Mouse (Mus musculus) cortical plate, adult 2 months (tissue): ENCODE data around the gene Specc1.

Experiments used
- CTCF ChIP-seq: fragments of 200-500 bp; IDR thresholded peaks from 2 replicates; pipeline ENCODE4 v1.5.1; 2011; ENCODE audit warnings: mild to moderate bottlenecking, control low read depth, low read length; ENCODE audit not compliant: insufficient read depth; ENCODE audit errors: extremely low read depth
- POLR2A ChIP-seq: fragments of 200-500 bp; IDR thresholded peaks from 2 replicates; pipeline ENCODE4 v1.6.1; 2011; ENCODE audit warnings: mild to moderate bottlenecking, low read length, control low read depth; ENCODE audit not compliant: insufficient read depth; ENCODE audit errors: extremely low read depth

- TF ChIP-seq CTCF (no peak), POLR2A (no peak)
These were observed 42.9 kb downstream of the Specc1 start for GRCm38 (mm10) chr11:61999501-61999900.
